Mouse (Mus musculus): Measurements from ENCODE around the gene Mamdc4. TPM values are rescaled to one million over a fixed set of nuclear protein-coding genes. Genes with fewer than 3 reads are reported as not detected.

The Mamdc4 gene
- polyA plus RNA-seq, 1 experiment from 2014 or later, result 1.5 TPM

- WGBS, result 90% methylated on average over 3 of the region's 3 CpGs
- no peaks in the 10 kb centered on the region for H3K9me3 ChIP-seq (ENCODE audit: control insufficient read depth, low read length)
- H3K4me2 ChIP-seq (ENCODE audit: low read depth), result no peak overlapping the region
- H3K27ac ChIP-seq (ENCODE audit: low read depth, low read length), result no peak overlapping the region
- H3K27me3 ChIP-seq (ENCODE audit: control insufficient read depth, insufficient read depth, low read length), result no peaks in the 10 kb centered on the region
- H3K36me3 ChIP-seq (ENCODE audit: control insufficient read depth, insufficient read depth, low read length), result peaks cover 5% of the 10 kb centered on the region; the same call in 1 of the 2 replicates
- no peak overlapping the region for H3K4me3 ChIP-seq (ENCODE audit: low read depth, low read length)
- no peak overlapping the region for H3K9ac ChIP-seq (ENCODE audit: low read length)
- ATAC-seq (ENCODE audit: insufficient read depth, low FRiP score, low TSS enrichment) (no peak), DNase-seq (ENCODE audit: low spot score) (no peak)
- no peaks in the 10 kb centered on the region for H3K4me1 ChIP-seq (ENCODE audit: control insufficient read depth, insufficient read depth, low read length)
Measured at GRCm38 (mm10) chr2:25534178-25534865, 40.3 kb downstream of the Mamdc4 start.

- Histone ChIP-seq H3K36me3 (ENCODE audit: control insufficient read depth, insufficient read depth, low read length) (peaks cover 7% of the 10 kb centered on the region; the same call in 1 of the 2 replicates), H3K4me2 (ENCODE audit: low read depth) (no peak overlapping the region), H3K9me3 (ENCODE audit: control insufficient read depth, low read length) (no peaks in the 10 kb centered on the region), H3K9ac (ENCODE audit: low read length) (no peak overlapping the region), H3K4me3 (ENCODE audit: low read depth, low read length) (no peak overlapping the region), H3K27me3 (ENCODE audit: control insufficient read depth, insufficient read depth, low read length) (no peaks in the 10 kb centered on the region), H3K27ac (ENCODE audit: low read depth, low read length) (no peak overlapping the region), H3K4me1 (ENCODE audit: control insufficient read depth, insufficient read depth, low read length) (no peaks in the 10 kb centered on the region)
- WGBS, result 94% methylated on average over 2 of the region's 2 CpGs
- no peak for DNase-seq (ENCODE audit: low spot score)
- ATAC-seq (ENCODE audit: insufficient read depth, low FRiP score, low TSS enrichment), result no peak
Measured at GRCm38 (mm10) chr2:25533707-25534106, 40.9 kb downstream of the Mamdc4 start.

DNA sequence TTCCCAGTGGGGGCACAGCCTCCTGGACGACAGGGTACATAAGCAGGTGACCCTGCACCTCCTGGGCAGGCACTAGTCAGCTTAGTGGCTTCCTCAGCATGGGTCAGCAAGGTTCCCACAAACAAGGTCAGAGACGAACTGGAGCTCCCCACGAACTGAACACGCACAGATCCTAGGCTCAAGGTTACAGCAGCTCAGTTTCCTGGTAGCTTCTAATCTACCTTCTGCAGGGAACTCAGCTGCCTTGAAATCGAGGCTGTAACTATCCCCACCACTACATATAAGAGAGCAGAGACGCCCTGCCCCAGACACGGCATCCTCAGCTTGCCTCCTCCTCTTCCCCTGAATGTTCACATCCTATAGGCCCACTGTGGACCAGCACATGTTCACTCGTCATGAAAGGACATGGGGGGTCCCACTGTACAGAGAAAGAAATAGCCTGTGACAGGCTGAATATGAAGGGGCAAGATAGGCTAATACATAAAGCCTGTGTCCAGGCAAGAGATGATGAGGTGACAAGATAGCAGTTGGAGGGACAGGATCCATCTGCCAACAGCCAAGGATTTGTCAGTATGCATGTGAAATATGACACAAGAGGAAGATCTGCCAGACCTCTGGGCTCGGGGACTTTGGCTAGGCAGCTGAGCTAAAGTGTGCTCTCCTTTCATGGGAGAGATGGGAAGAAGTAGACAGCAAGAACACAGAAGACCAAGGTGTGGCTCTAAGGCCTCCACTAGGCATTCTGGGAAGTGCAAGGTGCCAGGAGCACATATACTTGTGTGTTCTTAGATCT is 47.9 kb downstream of the Mamdc4 start:
- H3K9ac ChIP-seq (ENCODE audit: low read length), result no peak overlapping the region
- H3K27me3 ChIP-seq (ENCODE audit: control insufficient read depth, insufficient read depth, low read length), result no peaks in the 10 kb centered on the region
- no peaks in the 10 kb centered on the region for H3K4me1 ChIP-seq (ENCODE audit: control insufficient read depth, insufficient read depth, low read length)
- no peak overlapping the region for H3K4me2 ChIP-seq (ENCODE audit: low read depth)
- no peaks in the 10 kb centered on the region for H3K9me3 ChIP-seq (ENCODE audit: control insufficient read depth, low read length)
- no peak for DNase-seq (ENCODE audit: low spot score)
- WGBS, result 85% methylated on average over 9 of the region's 9 CpGs
- no peak overlapping the region for H3K27ac ChIP-seq (ENCODE audit: low read depth, low read length)
- no peak overlapping the region for H3K4me3 ChIP-seq (ENCODE audit: low read depth, low read length)
- ATAC-seq (ENCODE audit: insufficient read depth, low FRiP score, low TSS enrichment), result no peak
- H3K36me3 ChIP-seq (ENCODE audit: control insufficient read depth, insufficient read depth, low read length), result peaks cover 34% of the 10 kb centered on the region

Other genes with a start within 250 kb of the Mamdc4 start
- 65.8 and 87.4 TPM in 2 replicates for gene Man1b1, start 242.5 kb downstream of the Mamdc4 start, polyA plus RNA-seq (2014; fragmentation: Nextera tagmentation; extraction: Ambion mirVana)
- 16.2 and 20.6 TPM in 2 replicates for gene Dpp7, start 218.5 kb downstream of the Mamdc4 start, polyA plus RNA-seq (2014; fragmentation: Nextera tagmentation; extraction: Ambion mirVana)
- gene Uap1l1, start 209.2 kb downstream of the Mamdc4 start, polyA plus RNA-seq (2014; fragmentation: Nextera tagmentation; extraction: Ambion mirVana), result 5.1 and 7.0 TPM in 2 replicates
- gene Sapcd2, start 202.5 kb downstream of the Mamdc4 start, polyA plus RNA-seq (2014; fragmentation: Nextera tagmentation; extraction: Ambion mirVana), result 49.2 and 53.7 TPM in 2 replicates
- 0.12 TPM in 1 of 2 replicates, not detected in the other for gene Entpd2, start 179.0 kb downstream of the Mamdc4 start, polyA plus RNA-seq (2014; fragmentation: Nextera tagmentation; extraction: Ambion mirVana)
- gene Npdc1, start 175.5 kb downstream of the Mamdc4 start, polyA plus RNA-seq (2014; fragmentation: Nextera tagmentation; extraction: Ambion mirVana), result 133 TPM in 2 replicates
- 0.11 TPM in 1 of 2 replicates, not detected in the other for gene Fut7, start 151.6 kb downstream of the Mamdc4 start, polyA plus RNA-seq (2014; fragmentation: Nextera tagmentation; extraction: Ambion mirVana)
- 5.0 and 5.6 TPM in 2 replicates for gene Abca2, start 146.1 kb downstream of the Mamdc4 start, polyA plus RNA-seq (2014; fragmentation: Nextera tagmentation; extraction: Ambion mirVana)
- gene Clic3, start 118.0 kb downstream of the Mamdc4 start, polyA plus RNA-seq (2014; fragmentation: Nextera tagmentation; extraction: Ambion mirVana), result 0.72 and 0.89 TPM in 2 replicates
- gene Paxx, start 113.8 kb downstream of the Mamdc4 start, polyA plus RNA-seq (2014; fragmentation: Nextera tagmentation; extraction: Ambion mirVana), result 22.0 and 26.3 TPM in 2 replicates
- gene Ptgds, start 104.8 kb downstream of the Mamdc4 start, polyA plus RNA-seq (2014; fragmentation: Nextera tagmentation; extraction: Ambion mirVana), result 0.43 TPM in 1 of 2 replicates, not detected in the other
- not detected in 2 replicates for gene Lcn12, start 80.9 kb downstream of the Mamdc4 start, polyA plus RNA-seq (2014; fragmentation: Nextera tagmentation; extraction: Ambion mirVana)
- 82.4 and 88.3 TPM in 2 replicates for gene Fbxw5, start 74.1 kb downstream of the Mamdc4 start, polyA plus RNA-seq (2014; fragmentation: Nextera tagmentation; extraction: Ambion mirVana)
- gene C8g, start 73.1 kb downstream of the Mamdc4 start, polyA plus RNA-seq (2014; fragmentation: Nextera tagmentation; extraction: Ambion mirVana), result 4.4 and 5.1 TPM in 2 replicates
- 29.5 and 34.7 TPM in 2 replicates for gene Traf2, start 27.9 kb downstream of the Mamdc4 start, polyA plus RNA-seq (2014; fragmentation: Nextera tagmentation; extraction: Ambion mirVana)
- 340 and 345 TPM in 2 replicates for gene Edf1, start 17.0 kb downstream of the Mamdc4 start, polyA plus RNA-seq (2014; fragmentation: Nextera tagmentation; extraction: Ambion mirVana)
- 161 and 167 TPM in 2 replicates for gene Phpt1, start 379 bp upstream of the Mamdc4 start, polyA plus RNA-seq (2014; fragmentation: Nextera tagmentation; extraction: Ambion mirVana)
- 0.19 and 0.46 TPM in 2 replicates for gene Ajm1, start 6.9 kb upstream of the Mamdc4 start, polyA plus RNA-seq (2014; fragmentation: Nextera tagmentation; extraction: Ambion mirVana)
- 62.3 and 64.4 TPM in 2 replicates for gene Rabl6, start 33.7 kb upstream of the Mamdc4 start, polyA plus RNA-seq (2014; fragmentation: Nextera tagmentation; extraction: Ambion mirVana)
- 0.20 and 0.30 TPM in 2 replicates for gene Ccdc183, start 42.8 kb upstream of the Mamdc4 start, polyA plus RNA-seq (2014; fragmentation: Nextera tagmentation; extraction: Ambion mirVana)
- gene Tmem141, start 47.2 kb upstream of the Mamdc4 start, polyA plus RNA-seq (2014; fragmentation: Nextera tagmentation; extraction: Ambion mirVana), result 18.0 and 20.5 TPM in 2 replicates
- gene Fcna, start 53.2 kb upstream of the Mamdc4 start, polyA plus RNA-seq (2014; fragmentation: Nextera tagmentation; extraction: Ambion mirVana), result 0.96 and 1.5 TPM in 2 replicates
- gene Lcn8, start 78.3 kb upstream of the Mamdc4 start, polyA plus RNA-seq (2014; fragmentation: Nextera tagmentation; extraction: Ambion mirVana), result not detected in 2 replicates
- not detected in 2 replicates for gene Lcn5, start 83.1 kb upstream of the Mamdc4 start, polyA plus RNA-seq (2014; fragmentation: Nextera tagmentation; extraction: Ambion mirVana)
- not detected in 2 replicates for gene Lcn6, start 101.9 kb upstream of the Mamdc4 start, polyA plus RNA-seq (2014; fragmentation: Nextera tagmentation; extraction: Ambion mirVana)
- gene Lcn10, start 107.9 kb upstream of the Mamdc4 start, polyA plus RNA-seq (2014; fragmentation: Nextera tagmentation; extraction: Ambion mirVana), result not detected in 2 replicates
- not detected in 2 replicates for gene Obp2a, start 125.2 kb upstream of the Mamdc4 start, polyA plus RNA-seq (2014; fragmentation: Nextera tagmentation; extraction: Ambion mirVana)
- 64.5 and 68.2 TPM in 2 replicates for gene Bmyc, start 131.9 kb upstream of the Mamdc4 start, polyA plus RNA-seq (2014; fragmentation: Nextera tagmentation; extraction: Ambion mirVana)
- not detected in 2 replicates for gene Obp2b, start 162.2 kb upstream of the Mamdc4 start, polyA plus RNA-seq (2014; fragmentation: Nextera tagmentation; extraction: Ambion mirVana)
- not detected in 2 replicates for gene Lcn3, start 190.7 kb upstream of the Mamdc4 start, polyA plus RNA-seq (2014; fragmentation: Nextera tagmentation; extraction: Ambion mirVana)
- not detected in 2 replicates for gene Lcn11, start 202.2 kb upstream of the Mamdc4 start, polyA plus RNA-seq (2014; fragmentation: Nextera tagmentation; extraction: Ambion mirVana)
- gene Gm13539, start 207.4 kb upstream of the Mamdc4 start, polyA plus RNA-seq (2014; fragmentation: Nextera tagmentation; extraction: Ambion mirVana), result not detected in 2 replicates
- gene Glt6d1, start 241.0 kb upstream of the Mamdc4 start, polyA plus RNA-seq (2014; fragmentation: Nextera tagmentation; extraction: Ambion mirVana), result not detected in 2 replicates
- gene Lcn9, start 248.3 kb upstream of the Mamdc4 start, polyA plus RNA-seq (2014; fragmentation: Nextera tagmentation; extraction: Ambion mirVana), result not detected in 2 replicates